Mouse (Mus musculus): ENCODE results near the gene Trmt1. TPM values are rescaled to one million over a fixed set of nuclear protein-coding genes. Genes with fewer than 3 reads are reported as not detected.
A peak's percentile ranks its signal among the peaks of the same experiment; 100 is the strongest.

Gene Trmt1
- polyA plus RNA-seq, 1 experiment from 2014 or later, result 59.9 TPM

- ATAC-seq, result 0 out of 2 replicates have a peak, but pooled peaks have one; percentile 16
- no peaks in the 10 kb centered on the region for H3K9me3 ChIP-seq
- no peak overlapping the region for H3K4me3 ChIP-seq (replicated peaks)
- H3K27me3 ChIP-seq (replicated peaks), result peaks cover 9% of the 10 kb centered on the region
- WGBS, result 24% methylated on average over 10 of the region's 10 CpGs
- peaks cover 74% of the 10 kb centered on the region for H3K4me1 ChIP-seq (replicated peaks)
- no peak overlapping the region for H3K9ac ChIP-seq
- H3K27ac ChIP-seq, result peak overlapping the region; percentile 61
- H3K36me3 ChIP-seq, result no peaks in the 10 kb centered on the region
- peak overlapping the region; percentile 48 for H3K4me2 ChIP-seq (replicated peaks)
These were observed 56.9 kb downstream of the Trmt1 start for GRCm38 (mm10) chr8:84743054-84743415.

DNA sequence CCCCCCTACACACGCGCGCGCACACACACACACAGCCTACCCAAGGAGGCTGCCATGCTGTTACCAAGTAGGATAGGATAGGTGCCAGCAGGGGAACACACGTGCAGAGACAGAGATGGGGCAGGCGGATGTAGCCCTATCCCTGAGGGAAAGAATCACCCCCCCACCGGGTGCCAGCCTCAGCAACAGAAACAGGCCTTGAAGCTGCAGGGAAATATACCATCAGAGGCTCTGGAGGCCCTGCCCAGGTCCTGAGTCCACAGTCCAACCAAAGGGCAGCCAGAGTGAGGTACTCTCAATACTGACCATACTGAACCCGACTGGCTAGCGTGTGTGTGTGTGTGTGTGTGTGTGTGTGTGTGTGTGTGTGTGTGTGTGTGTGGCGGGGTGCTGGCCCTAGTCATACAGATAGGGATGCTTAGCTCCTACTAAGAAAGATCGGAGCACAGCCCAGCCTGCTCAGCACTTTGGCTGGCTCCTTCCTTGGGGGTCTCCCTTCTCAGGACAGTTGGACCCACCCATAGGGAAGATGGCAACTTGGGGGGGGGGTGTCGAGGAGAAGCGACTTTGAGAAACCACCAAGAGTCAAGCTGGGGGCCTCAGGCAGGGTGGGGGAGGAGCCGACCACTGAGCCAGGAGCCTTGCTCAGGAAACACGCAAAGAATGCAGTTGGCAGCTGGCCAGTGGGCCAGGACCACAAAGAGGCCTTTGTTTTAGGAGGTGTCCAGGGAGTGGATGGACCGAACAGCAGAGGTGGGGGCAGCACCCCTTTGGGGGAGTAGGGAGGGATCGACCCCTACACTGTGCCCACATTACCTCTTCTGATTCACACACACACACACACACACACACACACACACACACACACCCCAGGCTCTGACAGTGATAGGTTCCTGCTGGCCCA, 57.7 kb downstream of the Trmt1 start:
- Histone ChIP-seq H3K9ac (no peak overlapping the region), H3K4me1 (replicated peaks) (peaks cover 68% of the 10 kb centered on the region), H3K4me2 (replicated peaks) (peak overlapping the region; percentile 48), H3K27ac (peak overlapping the region; percentile 61), H3K36me3 (no peaks in the 10 kb centered on the region), H3K27me3 (replicated peaks) (peaks cover 2% of the 10 kb centered on the region), H3K9me3 (no peaks in the 10 kb centered on the region), H3K4me3 (replicated peaks) (no peak overlapping the region)
- peak; percentile 50 for ATAC-seq
- 22% methylated on average over 17 of the region's 17 CpGs for WGBS

GRCm38 (mm10) chr8:84745032-84745925, 59.2 kb downstream of the Trmt1 start:
- peak; percentile 11; the same call in 1 of the 2 replicates for ATAC-seq
- 14% methylated on average over 17 of the region's 17 CpGs for WGBS
- H3K27me3 ChIP-seq (replicated peaks), result no peaks in the 10 kb centered on the region; the same call in none of the 2 replicates
- peaks cover 57% of the 10 kb centered on the region for H3K4me1 ChIP-seq (replicated peaks)
- no peak overlapping the region for H3K4me3 ChIP-seq (replicated peaks)
- 0 out of 2 replicates have a peak overlapping the region, but pooled peaks have one; percentile 61 for H3K27ac ChIP-seq
- no peak overlapping the region for H3K9ac ChIP-seq
- no peaks in the 10 kb centered on the region for H3K36me3 ChIP-seq
- no peaks in the 10 kb centered on the region for H3K9me3 ChIP-seq
- H3K4me2 ChIP-seq (replicated peaks), result peak overlapping the region; percentile 26; the same call in 1 of the 2 replicates

Other genes starting within 250 kb of the Trmt1 start
- gene Ier2, start 23.5 kb upstream of the Trmt1 start, polyA plus RNA-seq (2015; fragmentation: Nextera tagmentation; extraction: Ambion mirVana), result 84.2 and 85.5 TPM in 2 replicates
- gene Nacc1, start 1.6 kb downstream of the Trmt1 start, polyA plus RNA-seq (2015; fragmentation: Nextera tagmentation; extraction: Ambion mirVana), result 14.8 and 17.0 TPM in 2 replicates
- 5.1 and 5.5 TPM in 2 replicates for gene Lyl1, start 15.2 kb downstream of the Trmt1 start, polyA plus RNA-seq (2015; fragmentation: Nextera tagmentation; extraction: Ambion mirVana)
- gene G430095P16Rik, start 36.7 kb downstream of the Trmt1 start, polyA plus RNA-seq (2015; fragmentation: Nextera tagmentation; extraction: Ambion mirVana), result 3.1 and 3.7 TPM in 2 replicates
- 14.2 and 14.8 TPM in 2 replicates for gene Nfix, start 114.0 kb downstream of the Trmt1 start, polyA plus RNA-seq (2015; fragmentation: Nextera tagmentation; extraction: Ambion mirVana)
- gene Dand5, start 136.5 kb downstream of the Trmt1 start, polyA plus RNA-seq (2015; fragmentation: Nextera tagmentation; extraction: Ambion mirVana), result 4.5 and 5.3 TPM in 2 replicates
- gene Gadd45gip1, start 145.2 kb downstream of the Trmt1 start, polyA plus RNA-seq (2015; fragmentation: Nextera tagmentation; extraction: Ambion mirVana), result 61.7 and 62.6 TPM in 2 replicates
- gene Rad23a, start 154.4 kb downstream of the Trmt1 start, polyA plus RNA-seq (2015; fragmentation: Nextera tagmentation; extraction: Ambion mirVana), result 102 and 106 TPM in 2 replicates
- gene Calr, start 160.6 kb downstream of the Trmt1 start, polyA plus RNA-seq (2015; fragmentation: Nextera tagmentation; extraction: Ambion mirVana), result 1,038 and 1,157 TPM in 2 replicates
- 83.1 and 92.7 TPM in 2 replicates for gene Farsa, start 170.7 kb downstream of the Trmt1 start, polyA plus RNA-seq (2015; fragmentation: Nextera tagmentation; extraction: Ambion mirVana)
- 49.9 and 54.4 TPM in 2 replicates for gene Syce2, start 185.8 kb downstream of the Trmt1 start, polyA plus RNA-seq (2015; fragmentation: Nextera tagmentation; extraction: Ambion mirVana)
- 42.8 and 49.2 TPM in 2 replicates for gene Gcdh, start 207.6 kb downstream of the Trmt1 start, polyA plus RNA-seq (2015; fragmentation: Nextera tagmentation; extraction: Ambion mirVana)
- 6.4 and 7.7 TPM in 2 replicates for gene Klf1, start 215.6 kb downstream of the Trmt1 start, polyA plus RNA-seq (2015; fragmentation: Nextera tagmentation; extraction: Ambion mirVana)
- gene Dnase2a, start 222.3 kb downstream of the Trmt1 start, polyA plus RNA-seq (2015; fragmentation: Nextera tagmentation; extraction: Ambion mirVana), result 8.7 and 10.2 TPM in 2 replicates

All from intestine, embryonic 15.5 days (tissue).